Mouse (Mus musculus): ENCODE measurements around the gene Slc46a1. TPM values are rescaled to one million over a fixed set of nuclear protein-coding genes. Genes with fewer than 3 reads are reported as not detected.
A peak's percentile ranks its signal among the peaks of the same experiment; 100 is the strongest.

Slc46a1 gene
- polyA plus RNA-seq, 1 experiment from 2014 or later, result 16.2 TPM

GRCm38 (mm10) chr11:78431176-78431575, 34.3 kb upstream of the Slc46a1 start:
- H3K4me1 ChIP-seq, result peaks cover 7% of the 10 kb centered on the region
- H3K36me3 ChIP-seq, result no peaks in the 10 kb centered on the region
- 85% methylated on average over 10 of the region's 10 CpGs for WGBS
- H3K4me3 ChIP-seq, result no peak overlapping the region
- H3K27me3 ChIP-seq, result no peaks in the 10 kb centered on the region
- H3K4me2 ChIP-seq, result no peak overlapping the region
- H3K27ac ChIP-seq, result no peak overlapping the region
- ATAC-seq (ENCODE audit: insufficient number of reproducible peaks, insufficient read depth, low FRiP score, low TSS enrichment, low read depth), result no peak
- H3K9me3 ChIP-seq, result no peaks in the 10 kb centered on the region
- H3K9ac ChIP-seq, result no peak overlapping the region

GRCm38 (mm10) chr11:78434052-78434451, 31.4 kb upstream of the Slc46a1 start:
- H3K36me3 ChIP-seq, result no peaks in the 10 kb centered on the region
- peaks cover 8% of the 10 kb centered on the region for H3K4me1 ChIP-seq
- no peak overlapping the region for H3K9ac ChIP-seq
- no peak overlapping the region for H3K27ac ChIP-seq
- no peaks in the 10 kb centered on the region for H3K27me3 ChIP-seq
- ATAC-seq (ENCODE audit: insufficient number of reproducible peaks, insufficient read depth, low FRiP score, low TSS enrichment, low read depth), result no peak
- H3K9me3 ChIP-seq, result no peaks in the 10 kb centered on the region
- H3K4me2 ChIP-seq, result no peak overlapping the region
- H3K4me3 ChIP-seq, result no peak overlapping the region
- 69% methylated on average over 4 of the region's 4 CpGs for WGBS

GRCm38 (mm10) chr11:78435776-78436349, 29.6 kb upstream of the Slc46a1 start:
- Histone ChIP-seq H3K9ac (0 out of 2 replicates have a peak overlapping the region, but pooled peaks have one; percentile 36), H3K36me3 (no peaks in the 10 kb centered on the region), H3K4me2 (peak overlapping the region; percentile 42), H3K9me3 (no peaks in the 10 kb centered on the region), H3K27ac (peak overlapping the region; percentile 60; the same call in 1 of the 2 replicates), H3K4me3 (no peak overlapping the region), H3K4me1 (peaks cover 8% of the 10 kb centered on the region), H3K27me3 (no peaks in the 10 kb centered on the region)
- ATAC-seq (ENCODE audit: insufficient number of reproducible peaks, insufficient read depth, low FRiP score, low TSS enrichment, low read depth), result no peak
- whole genome bisulfite sequencing, result 6% methylated on average over 19 of the region's 19 CpGs

- H3K9ac ChIP-seq, result no peak overlapping the region
- no peaks in the 10 kb centered on the region for H3K36me3 ChIP-seq
- no peaks in the 10 kb centered on the region for H3K27me3 ChIP-seq
- no peak overlapping the region for H3K27ac ChIP-seq
- no peaks in the 10 kb centered on the region for H3K9me3 ChIP-seq
- H3K4me3 ChIP-seq, result no peak overlapping the region
- ATAC-seq (ENCODE audit: insufficient number of reproducible peaks, insufficient read depth, low FRiP score, low TSS enrichment, low read depth), result no peak
- 85% methylated on average over 7 of the region's 7 CpGs for WGBS
- peaks cover 8% of the 10 kb centered on the region for H3K4me1 ChIP-seq
- H3K4me2 ChIP-seq, result no peak overlapping the region
Observed at GRCm38 (mm10) chr11:78437182-78437581, 28.3 kb upstream of the Slc46a1 start.

- WGBS, result 79% methylated on average over 3 of the region's 3 CpGs
Observed at GRCm38 (mm10) chr11:78438399-78438930, 27.0 kb upstream of the Slc46a1 start.

GRCm38 (mm10) chr11:78443115-78443514, 22.4 kb upstream of the Slc46a1 start:
- Histone ChIP-seq H3K27me3 (no peaks in the 10 kb centered on the region), H3K4me3 (no peak overlapping the region), H3K4me1 (no peaks in the 10 kb centered on the region), H3K9ac (no peak overlapping the region), H3K27ac (no peak overlapping the region), H3K9me3 (no peaks in the 10 kb centered on the region), H3K4me2 (no peak overlapping the region), H3K36me3 (no peaks in the 10 kb centered on the region)
- WGBS, result 80% methylated on average over 5 of the region's 5 CpGs
- no peak for ATAC-seq (ENCODE audit: insufficient number of reproducible peaks, insufficient read depth, low FRiP score, low TSS enrichment, low read depth)

More at GRCm38 (mm10) chr11:78438399-78438930, 27.0 kb upstream of the Slc46a1 start:
- no peak for ATAC-seq (ENCODE audit: insufficient number of reproducible peaks, insufficient read depth, low FRiP score, low TSS enrichment, low read depth)
- Histone ChIP-seq H3K27ac (no peak overlapping the region), H3K27me3 (no peaks in the 10 kb centered on the region), H3K4me2 (no peak overlapping the region), H3K36me3 (no peaks in the 10 kb centered on the region), H3K9me3 (no peaks in the 10 kb centered on the region), H3K9ac (no peak overlapping the region), H3K4me3 (no peak overlapping the region), H3K4me1 (peaks cover 8% of the 10 kb centered on the region)

- WGBS, result 78% methylated on average over 3 of the region's 3 CpGs
- H3K9me3 ChIP-seq, result no peaks in the 10 kb centered on the region
- no peak overlapping the region for H3K9ac ChIP-seq
- H3K4me3 ChIP-seq, result no peak overlapping the region
- no peak for ATAC-seq (ENCODE audit: insufficient number of reproducible peaks, insufficient read depth, low FRiP score, low TSS enrichment, low read depth)
- no peak overlapping the region for H3K4me2 ChIP-seq
- H3K27ac ChIP-seq, result no peak overlapping the region
- H3K36me3 ChIP-seq, result no peaks in the 10 kb centered on the region
- H3K27me3 ChIP-seq, result no peaks in the 10 kb centered on the region
- H3K4me1 ChIP-seq, result no peaks in the 10 kb centered on the region
Observed at GRCm38 (mm10) chr11:78447168-78447567, 18.3 kb upstream of the Slc46a1 start.

- Histone ChIP-seq H3K36me3 (no peaks in the 10 kb centered on the region), H3K4me1 (no peaks in the 10 kb centered on the region), H3K9me3 (no peaks in the 10 kb centered on the region), H3K4me2 (no peak overlapping the region), H3K9ac (no peak overlapping the region), H3K4me3 (no peak overlapping the region), H3K27me3 (no peaks in the 10 kb centered on the region), H3K27ac (no peak overlapping the region)
- ATAC-seq (ENCODE audit: insufficient number of reproducible peaks, insufficient read depth, low FRiP score, low TSS enrichment, low read depth), result no peak
- WGBS, result 86% methylated on average over 1 of the region's 1 CpGs
Observed at GRCm38 (mm10) chr11:78448242-78448641, 17.3 kb upstream of the Slc46a1 start.

- WGBS, result 48% methylated on average over 2 of the region's 2 CpGs
- H3K27ac ChIP-seq, result no peak overlapping the region
- H3K4me1 ChIP-seq, result no peaks in the 10 kb centered on the region
- H3K27me3 ChIP-seq, result no peaks in the 10 kb centered on the region
- H3K9me3 ChIP-seq, result no peaks in the 10 kb centered on the region
- no peaks in the 10 kb centered on the region for H3K36me3 ChIP-seq
- H3K9ac ChIP-seq, result no peak overlapping the region
- no peak overlapping the region for H3K4me3 ChIP-seq
- H3K4me2 ChIP-seq, result no peak overlapping the region
- no peak for ATAC-seq (ENCODE audit: insufficient number of reproducible peaks, insufficient read depth, low FRiP score, low TSS enrichment, low read depth)
Observed at GRCm38 (mm10) chr11:78450337-78450736, 15.2 kb upstream of the Slc46a1 start.

GRCm38 (mm10) chr11:78453675-78454074, 11.8 kb upstream of the Slc46a1 start:
- H3K4me1 ChIP-seq, result no peaks in the 10 kb centered on the region
- no peak overlapping the region for H3K4me2 ChIP-seq
- H3K4me3 ChIP-seq, result no peak overlapping the region
- WGBS, result 14% methylated on average over 4 of the region's 4 CpGs
- no peaks in the 10 kb centered on the region for H3K36me3 ChIP-seq
- no peaks in the 10 kb centered on the region for H3K9me3 ChIP-seq
- no peak overlapping the region for H3K27ac ChIP-seq
- ATAC-seq (ENCODE audit: insufficient number of reproducible peaks, insufficient read depth, low FRiP score, low TSS enrichment, low read depth), result no peak
- H3K9ac ChIP-seq, result no peak overlapping the region
- H3K27me3 ChIP-seq, result no peaks in the 10 kb centered on the region

GRCm38 (mm10) chr11:78454276-78454675, 11.2 kb upstream of the Slc46a1 start:
- Histone ChIP-seq H3K4me3 (no peak overlapping the region), H3K4me2 (no peak overlapping the region), H3K9ac (no peak overlapping the region), H3K9me3 (no peaks in the 10 kb centered on the region), H3K4me1 (no peaks in the 10 kb centered on the region), H3K36me3 (no peaks in the 10 kb centered on the region), H3K27me3 (no peaks in the 10 kb centered on the region), H3K27ac (no peak overlapping the region)
- no peak for ATAC-seq (ENCODE audit: insufficient number of reproducible peaks, insufficient read depth, low FRiP score, low TSS enrichment, low read depth)
- 69% methylated on average over 7 of the region's 7 CpGs for WGBS

GRCm38 (mm10) chr11:78455308-78455707, 10.2 kb upstream of the Slc46a1 start:
- 43% methylated on average over 5 of the region's 5 CpGs for WGBS
- Histone ChIP-seq H3K27ac (no peak overlapping the region), H3K9me3 (no peaks in the 10 kb centered on the region), H3K9ac (no peak overlapping the region), H3K4me3 (no peak overlapping the region), H3K4me1 (no peaks in the 10 kb centered on the region), H3K4me2 (no peak overlapping the region), H3K27me3 (no peaks in the 10 kb centered on the region), H3K36me3 (no peaks in the 10 kb centered on the region)
- ATAC-seq (ENCODE audit: insufficient number of reproducible peaks, insufficient read depth, low FRiP score, low TSS enrichment, low read depth), result no peak
